8 mouse cellular contexts compared by ENCODE assay signal in the genomic region with DNA sequence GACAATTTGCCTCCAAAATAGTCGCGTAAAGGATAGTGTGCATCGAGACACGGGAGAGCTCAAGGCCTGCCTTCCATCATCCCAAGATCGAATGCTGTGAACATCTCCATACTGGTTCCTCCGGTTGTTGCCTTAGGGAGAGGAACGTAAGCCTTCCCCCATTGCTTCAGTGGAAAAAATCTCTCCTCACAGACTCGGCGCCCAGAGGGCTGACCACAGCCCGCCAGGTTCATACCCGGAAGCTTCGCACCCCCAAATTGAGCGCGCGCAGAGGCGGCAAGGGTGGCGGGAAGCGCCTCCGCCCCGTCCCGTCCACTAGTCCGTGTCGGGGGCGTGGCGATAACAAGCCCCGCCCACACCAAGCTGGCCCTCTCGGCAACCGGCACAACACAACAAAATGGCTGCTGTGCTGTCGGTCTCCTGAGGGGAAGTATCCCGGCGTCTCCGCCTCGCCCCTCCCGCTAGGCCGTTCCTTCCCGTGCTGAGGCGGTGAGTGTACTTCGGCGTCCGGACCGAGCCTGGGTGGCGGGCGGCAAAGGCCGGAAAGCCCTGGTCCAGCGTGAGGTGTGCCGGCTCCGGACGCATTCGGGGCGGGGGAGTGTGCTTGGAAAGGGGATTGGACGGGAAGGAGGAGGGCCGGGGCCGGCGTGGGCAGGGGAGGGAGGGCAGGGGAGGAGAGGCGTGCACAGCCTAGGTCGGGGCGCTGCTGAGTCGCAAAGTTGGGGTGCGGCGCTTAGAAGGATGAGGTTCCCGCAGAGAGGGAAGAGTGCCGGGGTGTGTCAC. TPM values are rescaled to one million over a fixed set of nuclear protein-coding genes. Genes with fewer than 3 reads are reported as not detected.
DNase-seq lines count a peak whose midpoint lies in the region; ATAC-seq and TF ChIP-seq lines count a peak whose summit lies in the region.

A gene (plus strand): TSS at position 352 of the 783 bp plus-strand sequence.

- H3K9ac ChIP-seq in heart, embryonic 12.5 days, result peak within 1 kb of the TSS; percentile 66
- peak within 1 kb of the TSS; percentile 84 for H3K9ac ChIP-seq in liver, embryonic 12.5 days
- H3K9ac ChIP-seq in stomach, embryonic 15.5 days, result peak within 1 kb of the TSS; percentile 56

- TF ChIP-seq POLR2A in brain, embryonic 14.5 days (IDR thresholded peaks at IDR 0.05; ENCODE audit: borderline replicate concordance, extremely low read depth, insufficient read depth, insufficient read length, poor library complexity, severe bottlenecking), result peak; percentile 49; the same call in 1 of the 2 replicates

- H3K36me3 ChIP-seq in C2C12 (ENCODE audit: control insufficient read depth, insufficient read depth), result peaks cover 3% of the 10 kb centered on the region
- H3K36me3 ChIP-seq in erythroblast, embryonic 14.5 days (ENCODE audit: control insufficient read depth), result peaks cover 6% of the 10 kb centered on the region; the same call in 1 of the 2 replicates
- H3K36me3 ChIP-seq in heart, embryonic 12.5 days, result no peaks in the 10 kb centered on the region
- peaks cover 4% of the 10 kb centered on the region; the same call in 1 of the 2 replicates for H3K36me3 ChIP-seq in liver, embryonic 12.5 days
- no peaks in the 10 kb centered on the region for H3K36me3 ChIP-seq in stomach, embryonic 15.5 days

- peak; percentile 95 for DNase-seq in brain, embryonic 14.5 days (ENCODE audit: low read depth)
- DNase-seq in kidney, postnatal 10 days, result peak; percentile 98
- DNase-seq in natural killer cell, adult 2 months (ENCODE audit: low spot score in 2 of 2), result peak; percentile 93 to 95

- H3K4me3 ChIP-seq in C2C12 (ENCODE audit: insufficient read depth, poor library complexity, severe bottlenecking), result peak within 1 kb of the TSS; percentile 63
- peak within 1 kb of the TSS; percentile 81 for H3K4me3 ChIP-seq in erythroblast, embryonic 14.5 days (replicated peaks)
- H3K4me3 ChIP-seq in heart, embryonic 12.5 days, result peak within 1 kb of the TSS; percentile 68
- H3K4me3 ChIP-seq in liver, embryonic 12.5 days, result peak within 1 kb of the TSS; percentile 88
- H3K4me3 ChIP-seq in stomach, embryonic 15.5 days (replicated peaks), result peak within 1 kb of the TSS; percentile 90

- no peaks in the 10 kb centered on the region for H3K9me3 ChIP-seq in erythroblast, embryonic 14.5 days (ENCODE audit: control insufficient read depth, low read length)
- no peaks in the 10 kb centered on the region for H3K9me3 ChIP-seq in heart, embryonic 12.5 days (replicated peaks)
- H3K9me3 ChIP-seq in liver, embryonic 12.5 days (replicated peaks), result no peaks in the 10 kb centered on the region
- H3K9me3 ChIP-seq in stomach, embryonic 15.5 days, result no peaks in the 10 kb centered on the region

- peak within 1 kb of the TSS; percentile 84 for H3K4me2 ChIP-seq in heart, embryonic 12.5 days
- H3K4me2 ChIP-seq in liver, embryonic 12.5 days, result peak within 1 kb of the TSS; percentile 90
- peak within 1 kb of the TSS; percentile 75 for H3K4me2 ChIP-seq in stomach, embryonic 15.5 days

- H3K27me3 ChIP-seq in C2C12 (ENCODE audit: control insufficient read depth, insufficient read depth, insufficient read length), result no peaks in the 10 kb centered on the region
- H3K27me3 ChIP-seq in erythroblast, embryonic 14.5 days (ENCODE audit: control insufficient read depth), result no peaks in the 10 kb centered on the region
- no peaks in the 10 kb centered on the region for H3K27me3 ChIP-seq in heart, embryonic 12.5 days (replicated peaks)
- no peaks in the 10 kb centered on the region for H3K27me3 ChIP-seq in liver, embryonic 12.5 days (replicated peaks)
- H3K27me3 ChIP-seq in stomach, embryonic 15.5 days (replicated peaks), result no peaks in the 10 kb centered on the region

- peaks cover 13% of the 10 kb centered on the region for H3K79me2 ChIP-seq in C2C12 (ENCODE audit: control insufficient read depth, insufficient read depth)

- TF ChIP-seq CTCF in C2C12 (IDR thresholded peaks at IDR 0.05; ENCODE audit: control insufficient read depth, insufficient read depth, insufficient read length), result no peak
- TF ChIP-seq CTCF in brain, embryonic 14.5 days (IDR thresholded peaks at IDR 0.05; ENCODE audit: borderline replicate concordance, extremely low read depth, insufficient read depth, insufficient read length), result no peak

- peak within 1 kb of the TSS; percentile 89 for H3ac ChIP-seq in C2C12 (ENCODE audit: control insufficient read depth, insufficient read length, low read depth)

- ATAC-seq in heart, embryonic 12.5 days (ENCODE audit: insufficient number of reproducible peaks, low FRiP score), result peak; percentile 97
- ATAC-seq in liver, embryonic 12.5 days, result peak; percentile 96
- peak; percentile 98 for ATAC-seq in stomach, embryonic 15.5 days (ENCODE audit: insufficient read depth, low FRiP score, low read depth)

- H3K79me3 ChIP-seq in C2C12 (ENCODE audit: low read depth), result no peaks in the 10 kb centered on the region

- peak within 1 kb of the TSS; percentile 65 for H3K27ac ChIP-seq in heart, embryonic 12.5 days (ENCODE audit: poor library complexity, severe bottlenecking)
- peak within 1 kb of the TSS; percentile 89 for H3K27ac ChIP-seq in liver, embryonic 12.5 days
- H3K27ac ChIP-seq in stomach, embryonic 15.5 days, result peak within 1 kb of the TSS; percentile 89

- H3K4me1 ChIP-seq in erythroblast, embryonic 14.5 days (ENCODE audit: control insufficient read depth), result peaks cover 31% of the 10 kb centered on the region
- H3K4me1 ChIP-seq in heart, embryonic 12.5 days (replicated peaks), result 0 out of 2 replicates have a peak, but pooled peaks cover 3% of the 10 kb centered on the region
- H3K4me1 ChIP-seq in liver, embryonic 12.5 days, result peaks cover 25% of the 10 kb centered on the region
- no peaks in the 10 kb centered on the region for H3K4me1 ChIP-seq in stomach, embryonic 15.5 days

- under 1% methylated on average over 62 of the region's 62 CpGs for WGBS in heart, embryonic 12.5 days
- WGBS in liver, embryonic 12.5 days (ENCODE audit: insufficient replicate concordance), result under 1% methylated on average over 62 of the region's 62 CpGs
- WGBS in stomach, embryonic 15.5 days, result under 1% methylated on average over 62 of the region's 62 CpGs

TF ChIP-seq in C2C12, 6 proteins besides CTCF, POLR2A, EP300 and RAD21:
- peak; percentile 72 for TF ChIP-seq MAX (IDR thresholded peaks at IDR 0.05)
- TF ChIP-seq USF1 (IDR thresholded peaks at IDR 0.05; ENCODE audit: low read depth), result no peak

RNA-seq across cellular contexts. Expression of the gene that starts here (rescaled TPM):
- 4.0 TPM for polyA plus RNA-seq in C2C12 (2012; fragmentation: generic; extraction: Trizol)
- polyA plus RNA-seq in brain, embryonic 14.5 days (2012; rRNA removed), result 20.5 and 23.6 TPM in 2 replicates
- 0.63 and 0.89 TPM in 2 replicates for polyA plus RNA-seq in erythroblast, embryonic 14.5 days (2012)
- 22.0 and 23.0 TPM in 2 replicates for polyA plus RNA-seq in heart, embryonic 12.5 days (2016; fragmentation: Nextera tagmentation; extraction: Ambion mirVana)
- polyA plus RNA-seq in liver, embryonic 12.5 days (2016; fragmentation: Nextera tagmentation; extraction: Ambion mirVana), result 10.9 and 12.7 TPM in 2 replicates
- polyA plus RNA-seq in stomach, embryonic 15.5 days (2015; fragmentation: Nextera tagmentation; extraction: Ambion mirVana), result 20.9 and 22.1 TPM in 2 replicates

Comparison
In these comparisons a context has a peak if more than half of its experiments do, and no peak if none do; other contexts are left out.
1. Peak in every context shown above with its lines: DNase-seq, ATAC-seq, H3K4me3 ChIP-seq and H3K27ac ChIP-seq.